Mouse (Mus musculus): ENCODE measurements around the gene Lrrc27.

Gene Lrrc27

DNA sequence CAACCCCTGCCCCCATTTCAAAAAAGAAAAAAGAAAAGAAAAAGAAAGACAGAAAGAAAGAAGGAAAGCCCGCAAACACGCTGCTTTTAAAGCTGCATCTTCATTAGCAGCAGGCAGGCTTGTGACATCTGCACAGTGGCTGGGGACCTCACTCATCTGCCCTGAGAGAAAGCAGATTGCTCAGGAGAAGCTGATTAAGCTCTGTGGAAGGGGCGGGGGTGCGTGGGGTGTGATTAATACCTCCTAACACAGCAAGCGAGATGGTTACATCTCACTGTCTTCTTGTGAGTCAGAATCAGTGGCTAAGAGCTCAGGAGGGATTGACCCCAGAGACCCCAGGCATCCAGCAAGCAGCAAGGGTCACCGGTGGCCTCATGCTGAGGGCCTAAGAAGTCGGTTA, 64.7 kb downstream of the Lrrc27 start:
- DNase-seq, result no peak

DNA sequence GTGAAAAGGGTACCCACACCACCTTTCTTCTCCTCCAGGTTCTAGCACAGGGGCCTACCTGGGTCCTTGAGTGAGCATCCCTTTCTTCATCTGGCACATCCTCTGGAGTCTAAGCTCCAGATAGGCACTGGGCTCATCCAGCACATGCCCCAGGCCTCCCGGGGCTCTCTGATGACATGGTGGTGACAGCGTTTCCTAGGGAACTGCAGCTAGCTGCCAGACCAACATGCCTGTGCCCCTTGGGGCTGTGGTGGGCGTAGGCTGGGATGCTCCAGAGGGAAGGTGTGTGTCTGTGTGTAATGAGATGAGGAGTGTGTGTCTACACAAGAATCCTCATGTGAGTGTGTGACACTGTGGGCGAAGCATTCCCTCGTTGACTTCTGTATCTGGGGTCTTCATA, 66.8 kb downstream of the Lrrc27 start:
- DNase-seq, result no peak

DNA sequence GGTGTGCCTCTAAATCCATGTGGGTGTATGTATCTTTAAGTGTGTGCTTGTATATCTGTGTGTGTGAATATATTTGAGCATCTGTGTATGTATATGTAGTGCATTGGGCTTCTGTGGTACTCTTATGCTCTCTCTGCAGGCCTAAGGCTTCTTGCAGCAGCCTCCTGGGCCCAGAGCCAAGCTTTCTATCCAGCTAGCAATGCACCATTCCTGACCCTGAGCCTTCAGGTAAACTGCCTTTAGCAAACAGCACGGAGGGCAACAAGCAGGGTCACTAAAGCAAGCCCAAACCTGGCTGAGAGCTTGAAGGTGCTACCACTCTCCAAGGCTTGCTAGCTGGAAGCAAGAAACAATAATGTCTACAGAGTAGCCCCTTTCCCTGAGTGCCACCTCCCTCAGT, 67.3 kb downstream of the Lrrc27 start:
- no peak for DNase-seq

DNA sequence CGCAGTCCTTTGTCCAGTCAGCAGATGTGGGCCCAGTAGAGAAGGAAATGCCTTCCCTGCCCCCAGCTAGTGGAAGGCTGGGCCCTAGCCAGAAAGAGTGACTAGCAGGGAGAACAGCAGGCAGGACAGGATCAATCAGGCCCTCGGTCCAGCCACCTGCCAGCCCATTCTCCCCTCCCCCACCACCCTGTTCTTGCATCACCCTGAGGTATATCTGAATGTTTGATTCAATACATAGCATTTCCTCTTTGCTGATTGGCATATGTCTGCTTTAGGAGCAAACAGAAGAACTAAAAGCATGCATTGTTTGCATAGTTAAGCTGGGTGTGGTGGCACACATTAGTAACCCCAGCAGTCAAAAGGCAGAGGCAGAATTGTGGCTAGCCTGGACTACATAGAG, 68.4 kb downstream of the Lrrc27 start:
- no peak for DNase-seq

DNA sequence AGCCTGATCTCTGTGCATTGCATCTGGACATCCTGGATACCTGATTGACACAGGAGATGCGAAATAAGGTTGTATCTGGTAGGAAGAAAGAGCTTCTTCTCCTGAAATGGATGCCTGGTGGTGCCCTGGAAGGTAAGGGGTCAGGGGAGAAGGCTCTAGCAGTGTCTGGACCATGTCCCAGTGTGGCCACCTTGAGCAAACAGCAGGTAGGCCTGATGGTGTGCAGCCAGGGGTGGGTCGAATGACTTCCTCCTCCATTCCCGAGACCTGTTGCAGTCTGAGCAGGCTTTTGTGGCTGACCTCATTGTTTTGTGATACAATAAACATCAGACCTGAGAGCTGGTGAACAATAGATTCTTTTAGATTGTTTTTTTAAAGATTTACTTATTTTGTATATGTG, 69.2 kb downstream of the Lrrc27 start:
- DNase-seq, result no peak

DNA sequence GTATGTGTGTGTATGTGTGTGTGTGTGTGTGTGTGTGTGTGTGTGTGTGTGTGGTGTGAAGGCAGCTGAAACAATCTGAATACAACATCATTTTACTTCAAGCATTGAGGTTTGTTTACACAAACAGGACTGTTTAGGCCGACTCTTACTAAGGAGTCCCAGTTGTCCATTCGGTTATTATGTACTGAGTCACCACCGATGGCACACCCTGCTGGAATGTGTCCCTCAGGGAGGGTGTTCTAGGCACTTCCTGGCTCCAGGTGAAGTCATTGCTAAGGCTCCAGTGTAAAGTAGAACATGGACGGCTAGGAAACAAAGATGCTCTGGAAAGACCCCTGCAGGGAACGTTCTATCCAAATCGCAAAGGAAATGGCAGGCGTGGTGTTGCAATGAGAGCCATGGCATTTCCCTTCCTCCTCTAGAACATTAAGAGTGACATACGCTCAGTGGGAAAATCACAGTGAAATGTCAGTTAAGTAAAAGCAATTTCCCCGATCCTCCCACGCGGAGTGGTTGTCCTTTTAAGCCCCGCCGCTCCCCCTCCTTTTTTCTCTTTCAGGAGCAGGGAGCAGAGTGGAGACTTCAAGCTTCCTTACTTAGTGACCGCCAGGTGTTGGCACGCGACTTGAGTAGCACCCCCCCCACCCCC, 72.6 kb downstream of the Lrrc27 start:
- DNase-seq, result no peak

DNA sequence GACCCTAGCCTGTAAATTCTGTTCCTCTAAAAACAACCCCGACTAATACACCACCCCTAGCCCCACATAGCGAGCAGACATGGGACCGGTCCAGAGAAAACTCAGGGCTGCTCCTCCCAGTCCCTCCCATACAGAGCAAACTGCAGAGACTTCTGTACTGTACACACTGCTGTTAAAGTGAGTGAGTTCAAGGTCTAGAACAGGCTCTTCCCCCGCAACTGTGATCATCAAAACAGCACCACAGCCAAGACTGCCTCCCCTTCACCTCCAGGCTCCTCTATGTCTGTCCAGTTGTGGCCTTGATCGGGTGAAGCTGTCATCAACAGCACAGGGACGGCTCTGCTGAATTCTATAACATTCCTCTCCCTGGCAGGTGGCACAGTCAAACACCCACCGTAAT, 75.8 kb downstream of the Lrrc27 start:
- DNase-seq, result no peak

Measured in kidney, adult 11 months (tissue).